Mouse (Mus musculus) limb, embryonic 14.5 days (tissue): Measurements from ENCODE around the gene Otub1. TPM values are rescaled to one million over a fixed set of nuclear protein-coding genes. Genes with fewer than 3 reads are reported as not detected.

Source experiments
- ATAC-seq: fragments of 200-750 bp; cut with Nextera tagmentation; 2 replicates; pipeline ENCODE4 v1.8.0; 2017; ENCODE audit warnings: low read depth, moderate number of reproducible peaks, moderate TSS enrichment; ENCODE audit not compliant: low FRiP score
- DNase-seq: peaks from one replicate; pipeline ENCODE4 v3.0.0-alpha.2; 2015; ENCODE audit warnings: low spot score
- H3K27ac ChIP-seq: fragments of 300-500 bp; sonication (generic); replicated peaks from 2 replicates; pipeline ENCODE4 v1.5.1; 2014; ENCODE audit warnings: low read depth, mild to moderate bottlenecking, low read length, moderate library complexity, mixed read lengths
- H3K27me3 ChIP-seq: fragments of 300-500 bp; sonication (generic); 2 replicates; pipeline ENCODE4 v1.6.1; 2014; ENCODE audit warnings: low read length, mixed read lengths; ENCODE audit not compliant: control insufficient read depth, insufficient read depth
- H3K36me3 ChIP-seq: fragments of 300-500 bp; sonication (generic); 2 replicates; pipeline ENCODE4 v1.6.1; 2014; ENCODE audit warnings: mild to moderate bottlenecking, low read length, moderate library complexity, mixed read lengths; ENCODE audit not compliant: control insufficient read depth, insufficient read depth
- H3K4me1 ChIP-seq: fragments of 300-500 bp; sonication (generic); 2 replicates; pipeline ENCODE4 v1.6.1; 2014; ENCODE audit warnings: antibody characterized with exemption, low read length, mixed read lengths; ENCODE audit not compliant: control insufficient read depth, insufficient read depth
- H3K4me2 ChIP-seq: fragments of 300-500 bp; sonication (generic); replicated peaks from 2 replicates; pipeline ENCODE4 v1.6.1; 2014; ENCODE audit warnings: low read depth, mild to moderate bottlenecking, low read length, moderate library complexity; ENCODE audit not compliant: severe bottlenecking
- H3K4me3 ChIP-seq: fragments of 300-500 bp; sonication (generic); replicated peaks from 2 replicates; pipeline ENCODE4 v1.5.1; 2014; ENCODE audit warnings: low read length
- H3K9ac ChIP-seq: fragments of 300-500 bp; sonication (generic); 2 replicates; pipeline ENCODE4 v1.6.1; 2014; ENCODE audit warnings: mild to moderate bottlenecking, low read depth, low read length, moderate library complexity; ENCODE audit not compliant: severe bottlenecking
- H3K9me3 ChIP-seq: fragments of 300-500 bp; sonication (generic); 2 replicates; pipeline ENCODE4 v1.6.1; 2016; ENCODE audit warnings: low read length; ENCODE audit not compliant: control insufficient read depth
- POLR2A ChIP-seq: fragments of 200-500 bp; IDR thresholded peaks from 2 replicates; pipeline ENCODE4 v1.8.0; 2012; ENCODE audit warnings: inconsistent platforms, mild to moderate bottlenecking, moderate library complexity, borderline replicate concordance; ENCODE audit not compliant: insufficient read depth, insufficient read length; ENCODE audit errors: extremely low read depth
- WGBS: fragments of 180-500 bp; shearing (Covaris S2); extraction: QIAGEN DNeasy Blood & Tissue Kit; methylation state at CpG from one replicate; pipeline ENCODE4 v1.1.7; 2014; 5-methylcytosine and 5-hydroxymethylcytosine counted together
- polyA plus RNA-seq, 2 experiments: library from polyadenylated mRNA; depleted of rRNA in 1 of 2; stranded (reverse) in 1 of 2; unstranded in 1 of 2; fragments of >200 nt; fragmentation: Nextera tagmentation in 1 of 2; extraction: Ambion mirVana in 1 of 2; gene quantifications; 2 replicates each; pipeline versions ENCODE4 v1.2.1 to v1.2.3; 2012 to 2014

Otub1 gene
- polyA plus RNA-seq, 2 experiments, result 157 to 203 TPM

- Histone ChIP-seq H3K27me3 (no peaks in the 10 kb centered on the region), H3K9ac (no peak overlapping the region), H3K27ac (no peak overlapping the region), H3K36me3 (peaks cover 47% of the 10 kb centered on the region), H3K4me3 (no peak overlapping the region), H3K4me2 (no peak overlapping the region), H3K9me3 (no peaks in the 10 kb centered on the region), H3K4me1 (peaks cover 8% of the 10 kb centered on the region)
- DNase-seq (no peak), ATAC-seq (peak; percentile 53)
- TF ChIP-seq POLR2A, result no peak
- 6% methylated on average over 13 of the region's 17 CpGs for WGBS
These were observed 9.3 kb downstream of the Otub1 start for GRCm38 (mm10) chr19:7196741-7197270.

GRCm38 (mm10) chr19:7195900-7196728 is 10.0 kb downstream of the Otub1 start:
- Histone ChIP-seq H3K27me3 (no peaks in the 10 kb centered on the region), H3K4me1 (peaks cover 8% of the 10 kb centered on the region), H3K27ac (no peak overlapping the region), H3K36me3 (peaks cover 41% of the 10 kb centered on the region), H3K9ac (no peak overlapping the region), H3K9me3 (no peaks in the 10 kb centered on the region), H3K4me2 (0 out of 2 replicates have a peak overlapping the region, but pooled peaks have one; percentile 6), H3K4me3 (no peak overlapping the region)
- WGBS, result 15% methylated on average over 33 of the region's 33 CpGs
- DNase-seq (peak; percentile 59), ATAC-seq (no peak)
- TF ChIP-seq POLR2A, result no peak

- TF ChIP-seq POLR2A, result no peak
- peaks cover 8% of the 10 kb centered on the region for H3K4me1 ChIP-seq
- WGBS, result 41% methylated on average over 2 of the region's 2 CpGs
These were observed 13.6 kb downstream of the Otub1 start for GRCm38 (mm10) chr19:7192561-7192967.

GRCm38 (mm10) chr19:7191639-7192038 is 14.5 kb downstream of the Otub1 start:
- no peak for TF ChIP-seq POLR2A

More at GRCm38 (mm10) chr19:7192561-7192967, 13.6 kb downstream of the Otub1 start:
- ATAC-seq (no peak), DNase-seq (no peak)
- Histone ChIP-seq H3K27ac (no peak overlapping the region), H3K36me3 (peaks cover 7% of the 10 kb centered on the region), H3K4me2 (no peak overlapping the region), H3K9ac (no peak overlapping the region), H3K4me3 (no peak overlapping the region), H3K9me3 (no peaks in the 10 kb centered on the region), H3K27me3 (no peaks in the 10 kb centered on the region)

DNA sequence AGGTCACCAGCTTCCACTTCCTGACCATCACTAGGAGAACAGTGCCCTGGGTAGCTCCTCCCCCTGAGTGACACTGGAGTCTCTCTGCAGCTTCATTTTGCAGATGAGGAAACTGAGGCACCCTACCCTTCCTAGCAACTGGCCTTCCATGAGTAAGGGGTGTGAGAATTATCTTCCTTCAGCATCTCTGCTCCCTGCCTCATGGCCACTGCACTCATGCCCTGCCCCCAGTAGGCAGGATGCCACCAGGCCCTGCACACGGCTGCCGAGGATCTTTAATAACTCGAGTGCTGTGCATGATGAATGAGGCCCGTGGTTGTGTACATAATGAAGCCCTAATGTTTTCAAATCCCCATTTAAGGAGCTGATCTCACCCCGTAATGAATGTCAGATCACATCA is 15.1 kb downstream of the Otub1 start:
- no peaks in the 10 kb centered on the region for H3K27me3 ChIP-seq

More at GRCm38 (mm10) chr19:7191639-7192038, 14.5 kb downstream of the Otub1 start:
- Histone ChIP-seq H3K9ac (no peak overlapping the region), H3K4me3 (no peak overlapping the region), H3K27ac (no peak overlapping the region), H3K4me2 (no peak overlapping the region), H3K4me1 (peaks cover 4% of the 10 kb centered on the region; the same call in 1 of the 2 replicates), H3K9me3 (no peaks in the 10 kb centered on the region), H3K27me3 (no peaks in the 10 kb centered on the region), H3K36me3 (no peaks in the 10 kb centered on the region)
- DNase-seq (no peak), ATAC-seq (no peak)
- WGBS, result 46% methylated on average over 6 of the region's 6 CpGs

More for the DNA sequence above, 15.1 kb downstream of the Otub1 start:
- DNase-seq (no peak), ATAC-seq (no peak)
- WGBS, result 57% methylated on average over 5 of the region's 5 CpGs
- no peak for TF ChIP-seq POLR2A
- no peak overlapping the region for H3K9ac ChIP-seq
- H3K4me1 ChIP-seq, result 0 out of 2 replicates have a peak, but pooled peaks cover 3% of the 10 kb centered on the region
- no peak overlapping the region for H3K4me3 ChIP-seq
- no peak overlapping the region for H3K27ac ChIP-seq
- H3K36me3 ChIP-seq, result no peaks in the 10 kb centered on the region
- no peak overlapping the region for H3K4me2 ChIP-seq
- no peaks in the 10 kb centered on the region for H3K9me3 ChIP-seq
